Mouse (Mus musculus) adrenal gland, postnatal 25 days (tissue): ENCODE data around the gene Ranbp3l. TPM values are rescaled to one million over a fixed set of nuclear protein-coding genes. Genes with fewer than 3 reads are reported as not detected.
"Not testable (repeated sequence)": the region's sequence is repeated elsewhere in the genome, so short reads cannot be mapped to it uniquely, and the experiment has no call there.

Experiments used
- DNase-seq: peaks from one replicate; pipeline ENCODE4 v3.0.0; 2021; ENCODE audit warnings: mixed read lengths
- long read RNA-seq: library from polyadenylated mRNA; stranded (forward); transcript quantifications from one replicate; pipeline ENCODE4 v2.0.0, GENCODE M21; 2021
- total RNA-seq: library from RNA; stranded (reverse); gene quantifications from 2 replicates; pipeline ENCODE4 v1.2.3, GENCODE M21; 2021

Ranbp3l gene
- total RNA-seq = not detected in 2 replicates
- long read RNA-seq = 0 reads

- DNase-seq = no peak
Observed at GRCm38 (mm10) chr15:8967573-8968228, at the start of gene Ranbp3l. Gene Ranbp3l, plus strand, starts transcription at chr15:8967949.

GRCm38 (mm10) chr15:8930061-8930460, 37.7 kb upstream of the Ranbp3l start:
- no peak for DNase-seq

GRCm38 (mm10) chr15:8936911-8937310, 30.8 kb upstream of the Ranbp3l start:
- DNase-seq = no peak

DNA sequence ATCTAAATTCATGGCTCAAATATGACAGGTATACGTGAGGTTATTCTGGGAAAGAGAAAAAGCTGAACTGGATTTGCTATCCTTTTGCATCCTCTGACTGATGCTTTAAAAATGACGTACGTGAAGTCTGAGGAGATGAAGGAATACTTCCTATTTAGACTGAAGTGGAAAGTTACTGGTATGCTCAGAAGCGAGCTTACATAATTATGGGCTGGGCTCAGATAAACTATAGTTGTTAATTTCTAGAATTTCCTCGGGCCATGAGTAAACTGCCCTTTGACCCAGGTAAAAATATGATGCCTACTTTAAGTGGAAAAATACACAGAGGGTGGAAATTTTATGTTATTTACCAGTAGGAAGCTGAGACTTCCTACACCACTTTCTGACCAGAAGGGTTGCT, 26.9 kb upstream of the Ranbp3l start:
- no peak for DNase-seq

- no peak for DNase-seq
Observed at GRCm38 (mm10) chr15:8950856-8951255, 16.9 kb upstream of the Ranbp3l start.

DNA sequence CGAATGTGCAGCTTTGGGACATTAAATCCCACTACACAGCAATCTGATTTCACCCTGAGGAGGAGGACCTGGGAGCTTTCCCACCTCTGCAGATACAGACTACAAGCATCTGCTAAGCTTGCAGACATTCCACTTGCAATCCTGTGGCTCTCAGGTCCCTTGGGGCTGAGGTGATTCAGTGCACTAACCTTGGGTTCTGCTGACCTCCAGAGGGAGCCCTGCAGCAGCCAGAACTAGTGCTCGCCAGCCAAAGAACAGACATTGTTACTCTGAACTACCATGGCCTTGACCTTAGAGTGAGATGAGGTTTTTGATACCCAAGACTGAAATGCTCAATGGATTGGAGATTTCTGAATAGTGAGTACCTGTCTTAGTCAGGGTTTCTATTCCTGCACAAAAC, 4.4 kb upstream of the Ranbp3l start:
- DNase-seq = peak; percentile 20

GRCm38 (mm10) chr15:8968229-8968595, 463 bp downstream of the Ranbp3l start:
- DNase-seq = no peak

- no peak for DNase-seq
Observed at GRCm38 (mm10) chr15:8969061-8969635, 1.4 kb downstream of the Ranbp3l start.

DNA sequence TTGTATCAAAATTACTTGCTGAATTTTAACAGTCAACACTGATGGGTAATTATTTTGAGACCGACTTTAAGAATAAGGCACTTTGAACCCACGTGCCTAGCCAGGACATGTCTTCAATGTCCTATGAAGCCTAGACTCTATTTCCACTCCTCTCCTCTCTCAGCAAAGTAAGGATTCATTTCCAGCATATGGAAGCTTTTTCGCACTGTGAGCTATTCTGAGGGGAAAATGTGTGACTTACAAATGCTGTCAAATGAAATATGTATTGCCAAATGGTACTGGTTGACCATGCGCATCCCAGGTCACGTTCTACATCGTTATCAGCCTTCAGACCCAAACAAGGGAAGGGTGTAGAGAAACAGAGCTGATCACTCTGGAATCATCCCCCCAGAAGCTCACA, 23.5 kb downstream of the Ranbp3l start:
- DNase-seq = no peak

GRCm38 (mm10) chr15:8991859-8992838, 24.4 kb downstream of the Ranbp3l start:
- no peak for DNase-seq

DNA sequence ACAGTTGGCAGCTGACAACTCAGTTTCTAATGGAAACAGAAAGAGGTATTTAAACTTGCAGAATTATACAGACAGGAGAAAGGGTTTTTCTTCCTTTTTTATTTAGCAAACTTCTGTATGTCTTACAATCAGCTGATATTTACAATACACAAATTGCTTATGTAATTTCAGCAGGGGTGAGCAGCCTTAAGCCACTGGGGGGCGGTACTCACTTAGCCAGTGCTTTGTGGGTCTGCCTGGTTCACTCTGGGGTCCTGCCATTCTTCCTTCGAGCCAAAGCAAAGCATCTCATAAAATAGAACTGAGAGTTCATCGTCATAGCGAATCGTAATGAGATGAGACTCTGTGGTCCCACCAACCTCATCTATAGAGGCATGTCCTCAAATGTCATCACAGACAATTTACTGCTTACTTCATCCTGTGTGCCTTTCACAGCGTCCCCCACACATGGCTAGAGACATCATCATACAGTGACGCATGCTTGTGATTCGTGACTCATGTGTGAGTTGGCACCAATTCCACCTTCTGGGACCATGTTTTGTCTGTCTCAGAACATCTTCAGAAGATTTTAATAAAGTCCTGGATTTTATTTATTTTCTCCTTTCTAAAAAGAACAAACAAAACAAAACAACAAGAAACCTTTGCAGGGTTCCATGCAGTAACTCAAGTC, 27.0 kb downstream of the Ranbp3l start:
- peak; percentile 48 for DNase-seq

- DNase-seq = no peak
Observed at GRCm38 (mm10) chr15:8995490-8995889, 27.7 kb downstream of the Ranbp3l start.

- DNase-seq = no peak
Observed at GRCm38 (mm10) chr15:9002762-9003161, 35.0 kb downstream of the Ranbp3l start.

GRCm38 (mm10) chr15:9009196-9009595, 41.4 kb downstream of the Ranbp3l start:
- no peak for DNase-seq

GRCm38 (mm10) chr15:9014541-9014940, 46.8 kb downstream of the Ranbp3l start:
- no peak for DNase-seq

DNA sequence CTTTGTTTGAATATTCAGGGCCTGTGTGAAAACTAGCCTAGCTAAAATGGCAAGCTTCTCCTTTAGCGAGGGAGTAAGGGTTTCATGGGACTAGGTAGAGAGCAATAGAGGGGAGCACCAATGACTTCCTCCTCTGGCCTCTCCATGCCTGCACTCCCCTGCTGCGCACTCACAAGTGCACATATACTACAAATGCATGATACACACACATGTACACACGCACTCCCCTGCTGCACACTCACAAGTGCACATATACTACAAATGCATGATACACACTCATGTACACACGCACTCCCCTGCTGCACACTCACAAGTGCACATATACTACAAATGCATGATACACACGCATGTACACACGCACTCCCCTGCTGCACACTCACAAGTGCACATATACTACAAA, 47.7 kb downstream of the Ranbp3l start:
- not testable (repeated sequence) for DNase-seq

- no peak for DNase-seq
Observed at GRCm38 (mm10) chr15:9055704-9056103, 88.0 kb downstream of the Ranbp3l start.

- no peak for DNase-seq
Observed at GRCm38 (mm10) chr15:9059856-9060255, 92.1 kb downstream of the Ranbp3l start.

DNA sequence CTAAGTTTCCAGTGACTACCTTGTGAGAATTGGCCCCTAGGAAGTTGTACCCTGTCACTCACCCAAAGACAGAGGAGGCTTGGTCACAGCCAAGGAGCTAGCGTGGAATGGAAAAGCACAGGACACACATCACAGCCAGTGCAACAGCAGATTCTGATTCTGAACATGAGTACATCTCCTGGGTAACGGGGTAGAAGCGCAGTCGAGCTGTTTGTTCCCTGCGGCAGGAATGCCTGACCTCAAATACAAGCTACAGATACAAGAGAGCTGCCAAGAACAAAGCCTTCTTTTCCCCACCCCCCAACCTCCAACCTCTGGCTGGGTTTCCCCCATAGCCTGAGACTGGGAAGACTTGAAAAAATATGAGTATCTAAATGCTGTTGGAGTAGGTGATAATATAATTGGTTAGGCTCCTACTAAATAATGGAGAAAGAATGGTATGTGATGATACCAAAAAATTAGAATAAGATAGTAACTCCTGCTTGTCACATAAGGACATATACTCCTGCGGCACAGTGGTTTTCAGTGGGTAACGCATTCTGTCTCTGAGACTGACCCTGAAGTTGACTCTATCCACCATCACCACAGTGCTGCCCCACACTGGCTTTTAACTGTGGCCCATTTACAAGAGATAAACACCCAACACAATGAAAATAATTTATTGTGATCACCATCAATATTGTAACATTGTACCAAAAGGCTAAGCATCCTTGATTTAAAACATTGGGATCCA, 93.6 kb downstream of the Ranbp3l start:
- no peak for DNase-seq

DNA sequence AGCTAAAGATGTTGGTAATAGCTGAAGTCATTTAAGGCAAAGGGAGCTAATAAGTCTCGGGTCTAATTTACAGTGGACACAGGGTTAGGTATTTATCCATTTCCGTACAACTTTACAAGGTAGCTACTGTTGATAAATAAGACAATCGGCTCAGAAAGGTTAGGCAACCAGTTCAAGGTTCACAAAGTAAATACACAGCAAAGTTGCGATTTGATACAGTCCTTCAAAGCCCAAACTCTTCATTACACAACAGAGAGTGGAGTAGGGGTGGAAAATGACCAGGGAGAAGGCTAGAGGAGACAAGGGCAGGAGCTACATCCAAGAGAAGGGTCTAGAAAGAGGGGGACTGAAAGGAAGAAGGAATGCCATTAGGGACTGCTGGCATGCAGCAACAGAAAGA, 101.1 kb downstream of the Ranbp3l start:
- no peak for DNase-seq

- no peak for DNase-seq
Observed at GRCm38 (mm10) chr15:9070353-9070752, 102.6 kb downstream of the Ranbp3l start.
